Comparison of ENCODE assay signal across 8 mouse cellular contexts in genomic region chr15:98977759-98978408, GRCm38 (mm10). TPM values are rescaled to one million over a fixed set of nuclear protein-coding genes. Genes with fewer than 3 reads are reported as not detected.
DNase-seq lines count a peak whose midpoint lies in the region; ATAC-seq lines count a peak whose summit lies in the region.

No protein-coding gene starts in this region.

- WGBS in hindbrain, embryonic 12.5 days: 39% methylated on average over 14 of the region's 14 CpGs

- H3K36me3 ChIP-seq in hindbrain, embryonic 12.5 days: no peaks in the 10 kb centered on the region

- peak overlapping the region; percentile 40 for H3K9ac ChIP-seq in hindbrain, embryonic 12.5 days

- no peaks in the 10 kb centered on the region for H3K27me3 ChIP-seq in hindbrain, embryonic 12.5 days

- peak overlapping the region; percentile 41 for H3K4me2 ChIP-seq in hindbrain, embryonic 12.5 days (replicated peaks)

- DNase-seq in cerebellum, postnatal 10 days: peak; percentile 96
- no peak for DNase-seq in cerebellum, adult 9-10 months
- DNase-seq in ZHBTc4 (ENCODE audit: low read depth, low spot score): peak; percentile 73
- peak; percentile 93 for DNase-seq in gastrocnemius, adult 18-20 months (ENCODE audit: low spot score)
- DNase-seq in left cerebral cortex, postnatal 4 days: peak; percentile 98
- peak; percentile 64 for DNase-seq in ovary, postnatal 10 days (ENCODE audit: low spot score)
- no peak for DNase-seq in spleen, postnatal 36 days (ENCODE audit: low spot score in 2 of 2)

- ATAC-seq in hindbrain, embryonic 12.5 days (ENCODE audit: low FRiP score): peak; percentile 80

- peaks cover 56% of the 10 kb centered on the region for H3K4me1 ChIP-seq in hindbrain, embryonic 12.5 days

- H3K9me3 ChIP-seq in hindbrain, embryonic 12.5 days (replicated peaks): no peaks in the 10 kb centered on the region

- peak overlapping the region; percentile 93 for H3K27ac ChIP-seq in hindbrain, embryonic 12.5 days

- H3K4me3 ChIP-seq in hindbrain, embryonic 12.5 days: peak overlapping the region; percentile 5; the same call in 1 of the 2 replicates

- intact Hi-C loops in left cerebral cortex, postnatal 4 days (cut with DNase I): no loop called here

RNA-seq across cellular contexts. Expression of gene Tuba1a, which starts 24.4 kb away (rescaled TPM):
- 10 to 100 TPM; 17.9 to 38.6 TPM for total RNA-seq in gastrocnemius, adult 18-20 months (2021)
- polyA plus RNA-seq in hindbrain, embryonic 12.5 days (2016; fragmentation: Nextera tagmentation; extraction: Ambion mirVana): 9,547 and 9,692 TPM in 2 replicates
- 1,000 to 10,000 TPM; 8,276 to 8,744 TPM for total RNA-seq in left cerebral cortex, postnatal 4 days (2021)

RNA-seq across cellular contexts. Expression of gene Gm49450, which starts 24.5 kb away (rescaled TPM):
- not detected for total RNA-seq in gastrocnemius, adult 18-20 months (2021)
- polyA plus RNA-seq in hindbrain, embryonic 12.5 days (2016; fragmentation: Nextera tagmentation; extraction: Ambion mirVana): not detected in 2 replicates
- total RNA-seq in left cerebral cortex, postnatal 4 days (2021): not detected

RNA-seq across cellular contexts. Expression of gene Tuba1b, which starts 43.5 kb away (rescaled TPM):
- 10 to 100 TPM; 15.6 to 29.6 TPM for total RNA-seq in gastrocnemius, adult 18-20 months (2021)
- polyA plus RNA-seq in hindbrain, embryonic 12.5 days (2016; fragmentation: Nextera tagmentation; extraction: Ambion mirVana): 1,219 and 1,243 TPM in 2 replicates
- 1,000 to 10,000 TPM; 1,107 to 1,135 TPM for total RNA-seq in left cerebral cortex, postnatal 4 days (2021)

RNA-seq across cellular contexts. Expression of gene Tuba1c, which starts 51.8 kb away (rescaled TPM):
- 1 to 10 TPM; 5.4 to 9.9 TPM for total RNA-seq in gastrocnemius, adult 18-20 months (2021)
- 59.6 and 72.4 TPM in 2 replicates for polyA plus RNA-seq in hindbrain, embryonic 12.5 days (2016; fragmentation: Nextera tagmentation; extraction: Ambion mirVana)
- 100 to 1,000 TPM; 548 to 589 TPM for total RNA-seq in left cerebral cortex, postnatal 4 days (2021)

RNA-seq across cellular contexts. Expression of gene Lmbr1l, which starts 59.9 kb away (rescaled TPM):
- total RNA-seq in gastrocnemius, adult 18-20 months (2021): 1 to 10 TPM; 4.8 to 4.9 TPM
- polyA plus RNA-seq in hindbrain, embryonic 12.5 days (2016; fragmentation: Nextera tagmentation; extraction: Ambion mirVana): 38.4 and 39.2 TPM in 2 replicates
- total RNA-seq in left cerebral cortex, postnatal 4 days (2021): 10 to 100 TPM; 31.4 to 42.2 TPM

Comparison
In these comparisons a context has a peak if more than half of its experiments do, and no peak if none do; other contexts are left out.
1. DNase-seq: peak in cerebellum, postnatal 10 days (2 of 2), ZHBTc4 (single experiment), gastrocnemius, adult 18-20 months (single experiment), left cerebral cortex, postnatal 4 days (single experiment) and ovary, postnatal 10 days (single experiment); none in cerebellum, adult 9-10 months (single experiment) and spleen, postnatal 36 days (0 of 2).
2. RNA of gene Tuba1a, which starts 24.4 kb away (total RNA-seq): 8,276 to 8,744 TPM in left cerebral cortex, postnatal 4 days; 17.9 to 38.6 TPM in gastrocnemius, adult 18-20 months; every median in the first group is over 100 times any median in the second.
3. RNA of gene Tuba1b, which starts 43.5 kb away (total RNA-seq): 1,107 to 1,135 TPM in left cerebral cortex, postnatal 4 days; 15.6 to 29.6 TPM in gastrocnemius, adult 18-20 months; every median in the first group is over 10 times any median in the second.